Mouse (Mus musculus): ENCODE measurements around the gene Mapre3.

Mapre3 gene

GRCm38 (mm10) chr5:30814424-30815119 is at the start of gene Mapre3:
TSS of gene Mapre3 (plus strand) at chr5:30814641.
- peak; percentile 80 for DNase-seq (ENCODE audit: low read depth, low spot score)

GRCm38 (mm10) chr5:30765596-30766370 is 48.7 kb upstream of the Mapre3 start:
- DNase-seq (ENCODE audit: low read depth, low spot score) = no peak

- DNase-seq (ENCODE audit: low read depth, low spot score) = no peak
These were observed 46.4 kb upstream of the Mapre3 start for GRCm38 (mm10) chr5:30768082-30768481.

- no peak for DNase-seq (ENCODE audit: low read depth, low spot score)
These were observed 45.8 kb upstream of the Mapre3 start for GRCm38 (mm10) chr5:30768598-30768997.

- DNase-seq (ENCODE audit: low read depth, low spot score) = no peak
These were observed 45.4 kb upstream of the Mapre3 start for GRCm38 (mm10) chr5:30769075-30769474.

- DNase-seq (ENCODE audit: low read depth, low spot score) = peak; percentile 60
These were observed 39.7 kb upstream of the Mapre3 start for GRCm38 (mm10) chr5:30774601-30775371.

GRCm38 (mm10) chr5:30780699-30781098 is 33.7 kb upstream of the Mapre3 start:
- DNase-seq (ENCODE audit: low read depth, low spot score) = no peak

- DNase-seq (ENCODE audit: low read depth, low spot score) = no peak
These were observed 33.3 kb upstream of the Mapre3 start for GRCm38 (mm10) chr5:30781147-30781546.

- no peak for DNase-seq (ENCODE audit: low read depth, low spot score)
These were observed 27.1 kb upstream of the Mapre3 start for GRCm38 (mm10) chr5:30787381-30787780.

GRCm38 (mm10) chr5:30790047-30790446 is 24.4 kb upstream of the Mapre3 start:
- DNase-seq (ENCODE audit: low read depth, low spot score) = no peak

- DNase-seq (ENCODE audit: low read depth, low spot score) = no peak
These were observed 18.3 kb upstream of the Mapre3 start for GRCm38 (mm10) chr5:30796125-30796524.

GRCm38 (mm10) chr5:30797482-30797881 is 17.0 kb upstream of the Mapre3 start:
- no peak for DNase-seq (ENCODE audit: low read depth, low spot score)

- no peak for DNase-seq (ENCODE audit: low read depth, low spot score)
These were observed 16.5 kb upstream of the Mapre3 start for GRCm38 (mm10) chr5:30797982-30798381.

- no peak for DNase-seq (ENCODE audit: low read depth, low spot score)
These were observed 15.5 kb upstream of the Mapre3 start for GRCm38 (mm10) chr5:30798965-30799364.

GRCm38 (mm10) chr5:30802724-30803467 is 11.5 kb upstream of the Mapre3 start:
- DNase-seq (ENCODE audit: low read depth, low spot score) = no peak

GRCm38 (mm10) chr5:30806106-30806505 is 8.3 kb upstream of the Mapre3 start:
- DNase-seq (ENCODE audit: low read depth, low spot score) = peak; percentile 88

- DNase-seq (ENCODE audit: low read depth, low spot score) = no peak
These were observed 652 bp downstream of the Mapre3 start for GRCm38 (mm10) chr5:30815120-30815465.

GRCm38 (mm10) chr5:30816261-30816791 is 1.9 kb downstream of the Mapre3 start:
- no peak for DNase-seq (ENCODE audit: low read depth, low spot score)

- DNase-seq (ENCODE audit: low read depth, low spot score) = no peak
These were observed 4.4 kb downstream of the Mapre3 start for GRCm38 (mm10) chr5:30818758-30819309.

GRCm38 (mm10) chr5:30822689-30823088 is 8.2 kb downstream of the Mapre3 start:
- no peak for DNase-seq (ENCODE audit: low read depth, low spot score)

- DNase-seq (ENCODE audit: low read depth, low spot score) = no peak
These were observed 8.7 kb downstream of the Mapre3 start for GRCm38 (mm10) chr5:30823091-30823490.

Data from retina, adult 2 months (tissue).